ENCODE assay signal across 9 mouse cellular contexts in genomic region chr7:25802241-25803125, GRCm38 (mm10). TPM values are rescaled to one million over a fixed set of nuclear protein-coding genes. Genes with fewer than 3 reads are reported as not detected.
DNase-seq lines count a peak whose midpoint lies in the region; ATAC-seq and TF ChIP-seq lines count a peak whose summit lies in the region.
"Had no signal": no experiment of that assay in that cellular context is flagged by ENCODE, and none has a peak within 500 bp of the region (broad histone marks: within the 10 kb centered on the region; RNA-seq: fewer than 3 reads in every experiment).

No protein-coding gene starts in this region.

- H3K36me3 ChIP-seq in intestine, embryonic 16.5 days (ENCODE audit: control insufficient read depth, insufficient read depth, low read length), result no peaks in the 10 kb centered on the region
- peaks cover 2% of the 10 kb centered on the region for H3K36me3 ChIP-seq in stomach, postnatal 0 days (ENCODE audit: control insufficient read depth, insufficient read depth, low read length)

- ATAC-seq in intestine, embryonic 16.5 days, result peak; percentile 54
- ATAC-seq in stomach, postnatal 0 days (ENCODE audit: low FRiP score, low TSS enrichment), result peak; percentile 58; the same call in 1 of the 2 replicates
- ATAC-seq: Patski had no signal

- peak overlapping the region; percentile 26; the same call in 1 of the 2 replicates for H3K4me2 ChIP-seq in intestine, embryonic 16.5 days (ENCODE audit: low read depth, low read length)
- peak overlapping the region; percentile 20; the same call in 1 of the 2 replicates for H3K4me2 ChIP-seq in stomach, postnatal 0 days (replicated peaks; ENCODE audit: low read depth)

- H3K9ac ChIP-seq in intestine, embryonic 16.5 days (ENCODE audit: low read depth, low read length), result peak overlapping the region; percentile 8; the same call in 1 of the 2 replicates
- H3K9ac ChIP-seq in stomach, postnatal 0 days (ENCODE audit: low read length), result peak overlapping the region; percentile 9; the same call in 1 of the 2 replicates

- peaks cover 17% of the 10 kb centered on the region for H3K4me1 ChIP-seq in intestine, embryonic 16.5 days (ENCODE audit: control insufficient read depth, insufficient read depth, low read length)
- no peaks in the 10 kb centered on the region; the same call in 1 of the 2 replicates for H3K4me1 ChIP-seq in stomach, postnatal 0 days (replicated peaks; ENCODE audit: control insufficient read depth, insufficient read depth)

- H3K27me3 ChIP-seq in intestine, embryonic 16.5 days (replicated peaks; ENCODE audit: control insufficient read depth, insufficient read depth, low read length), result no peaks in the 10 kb centered on the region
- H3K27me3 ChIP-seq in stomach, postnatal 0 days (ENCODE audit: control insufficient read depth, insufficient read depth, low read length), result no peaks in the 10 kb centered on the region
- H3K27me3 ChIP-seq: Patski had no signal

- no peak for TF ChIP-seq CTCF in stomach, postnatal 0 days (IDR thresholded peaks at IDR 0.05; ENCODE audit: low read depth)

- DNase-seq in thymus, postnatal 4 days, result peak; percentile 36
- no peak for DNase-seq in thymus, postnatal 36 days
- DNase-seq in gastrocnemius, postnatal 4 days (ENCODE audit: low spot score in 2 of 2), result peak; percentile 78 to 90
- DNase-seq in lung, adult 18-20 months, result peak; percentile 71 to 76
- DNase-seq in stomach, postnatal 0 days (ENCODE audit: low spot score), result peak; percentile 71
- no peak for DNase-seq in frontal cortex, adult 2 months (ENCODE audit: extremely low spot score in 1 of 2, low spot score in 1 of 2)
- DNase-seq in frontal cortex, postnatal 25 days (ENCODE audit: low spot score in 2 of 2), result no peak

- peak overlapping the region; percentile 52 for H3K27ac ChIP-seq in intestine, embryonic 16.5 days (ENCODE audit: low read length)
- H3K27ac ChIP-seq in stomach, postnatal 0 days (replicated peaks), result peak overlapping the region; percentile 88

- no peak for TF ChIP-seq EP300 in stomach, postnatal 0 days (optimal IDR thresholded peaks at IDR 0.05)

- H3K4me3 ChIP-seq in intestine, embryonic 16.5 days (ENCODE audit: low read length), result no peak overlapping the region
- H3K4me3 ChIP-seq in stomach, postnatal 0 days (ENCODE audit: low read depth, low read length), result no peak overlapping the region; the same call in 1 of the 2 replicates

- H3K9me3 ChIP-seq in intestine, embryonic 16.5 days (ENCODE audit: control insufficient read depth, low read length), result no peaks in the 10 kb centered on the region
- no peaks in the 10 kb centered on the region for H3K9me3 ChIP-seq in stomach, postnatal 0 days (ENCODE audit: control insufficient read depth, low read length)

- 25% methylated on average over 24 of the region's 24 CpGs for WGBS in intestine, embryonic 16.5 days
- 21% methylated on average over 24 of the region's 24 CpGs for WGBS in stomach, postnatal 0 days

RNA-seq across cellular contexts. Expression of gene Axl, which starts 14.0 kb away (rescaled TPM):
- 100 to 1,000 TPM; 172 to 194 TPM for total RNA-seq in gastrocnemius, postnatal 4 days (2021)
- 48.8 and 58.1 TPM in 2 replicates for polyA plus RNA-seq in intestine, embryonic 16.5 days (2015; fragmentation: Nextera tagmentation; extraction: Ambion mirVana)
- polyA plus RNA-seq in stomach, postnatal 0 days (2015; fragmentation: Nextera tagmentation; extraction: Ambion mirVana), result 52.8 and 53.4 TPM in 2 replicates
- polyA plus RNA-seq in frontal cortex, adult 2 months (2012; rRNA removed), result 32.3 and 34.9 TPM in 2 replicates

RNA-seq across cellular contexts. Expression of gene Cyp2s1, which starts 14.2 kb away (rescaled TPM):
- under 1 TPM; 0.57 to 0.69 TPM for total RNA-seq in gastrocnemius, postnatal 4 days (2021)
- polyA plus RNA-seq in intestine, embryonic 16.5 days (2015; fragmentation: Nextera tagmentation; extraction: Ambion mirVana), result 39.1 and 41.3 TPM in 2 replicates
- 166 and 195 TPM in 2 replicates for polyA plus RNA-seq in stomach, postnatal 0 days (2015; fragmentation: Nextera tagmentation; extraction: Ambion mirVana)
- 3.3 and 3.6 TPM in 2 replicates for polyA plus RNA-seq in frontal cortex, adult 2 months (2012; rRNA removed)

RNA-seq across cellular contexts. Expression of gene Hnrnpul1, which starts 47.9 kb away (rescaled TPM):
- total RNA-seq in gastrocnemius, postnatal 4 days (2021), result 100 to 1,000 TPM; 131 to 132 TPM
- 33.9 and 35.7 TPM in 2 replicates for polyA plus RNA-seq in intestine, embryonic 16.5 days (2015; fragmentation: Nextera tagmentation; extraction: Ambion mirVana)
- polyA plus RNA-seq in stomach, postnatal 0 days (2015; fragmentation: Nextera tagmentation; extraction: Ambion mirVana), result 25.9 and 27.5 TPM in 2 replicates
- polyA plus RNA-seq in frontal cortex, adult 2 months (2012; rRNA removed), result 47.2 and 47.7 TPM in 2 replicates

Comparison
In these comparisons a context has a peak if more than half of its experiments do, and no peak if none do; other contexts are left out.
1. DNase-seq: peak in thymus, postnatal 4 days (single experiment), gastrocnemius, postnatal 4 days (2 of 2), lung, adult 18-20 months (2 of 2) and stomach, postnatal 0 days (single experiment); none in thymus, postnatal 36 days (0 of 2), frontal cortex, adult 2 months (0 of 2) and frontal cortex, postnatal 25 days (0 of 2).